Mouse (Mus musculus) heart, embryonic 15.5 days (tissue): ENCODE measurements around the gene Snx21. TPM values are rescaled to one million over a fixed set of nuclear protein-coding genes. Genes with fewer than 3 reads are reported as not detected.
"Not testable (repeated sequence)": the region's sequence is repeated elsewhere in the genome, so short reads cannot be mapped to it uniquely, and the experiment has no call there.

Experiments
- ATAC-seq: fragments of 200-750 bp; cut with Nextera tagmentation; replicated peaks from 2 replicates; pipeline ENCODE4 v1.8.0; 2017; ENCODE audit warnings: low read depth, moderate TSS enrichment; ENCODE audit not compliant: insufficient number of reproducible peaks, insufficient read depth, low FRiP score
- H3K27ac ChIP-seq: fragments of 300-500 bp; sonication (generic); 2 replicates; pipeline ENCODE4 v1.5.1; 2015; ENCODE audit warnings: mild to moderate bottlenecking, inconsistent platforms
- H3K27me3 ChIP-seq: fragments of 300-500 bp; sonication (generic); 2 replicates; pipeline ENCODE4 v1.6.1; 2015; ENCODE audit warnings: inconsistent platforms
- H3K36me3 ChIP-seq: fragments of 300-500 bp; sonication (generic); 2 replicates; pipeline ENCODE4 v1.6.1; 2015; ENCODE audit warnings: mild to moderate bottlenecking, inconsistent platforms
- H3K4me1 ChIP-seq: fragments of 300-500 bp; sonication (generic); replicated peaks from 2 replicates; pipeline ENCODE4 v1.6.1; 2015; ENCODE audit warnings: inconsistent platforms
- H3K4me2 ChIP-seq: fragments of 300-500 bp; sonication (generic); 2 replicates; pipeline ENCODE4 v1.6.1; 2015; ENCODE audit warnings: inconsistent platforms, mild to moderate bottlenecking, moderate library complexity
- H3K4me3 ChIP-seq: fragments of 300-500 bp; sonication (generic); 2 replicates; pipeline ENCODE4 v1.5.1; 2015; ENCODE audit warnings: mild to moderate bottlenecking, inconsistent platforms
- H3K9ac ChIP-seq: fragments of 300-500 bp; sonication (generic); 2 replicates; pipeline ENCODE4 v1.6.1; 2015; ENCODE audit warnings: mild to moderate bottlenecking, inconsistent platforms
- H3K9me3 ChIP-seq: fragments of 300-500 bp; sonication (generic); replicated peaks from 2 replicates; pipeline ENCODE4 v1.6.1; 2016; ENCODE audit warnings: inconsistent platforms
- WGBS: fragments of 180-500 bp; shearing (Covaris S2); methylation state at CpG from one replicate; pipeline ENCODE4 v1.1.7; 2015; ENCODE audit warnings: mixed read lengths; 5-methylcytosine and 5-hydroxymethylcytosine counted together
- polyA plus RNA-seq: library from polyadenylated mRNA; unstranded; fragments of >200 nt; fragmentation: Nextera tagmentation; extraction: Ambion mirVana; gene quantifications from 2 replicates; pipeline ENCODE4 v1.2.1, GENCODE M21; 2015

Snx21 gene
- polyA plus RNA-seq, 1 experiment from 2014 or later = 42.5 TPM

GRCm38 (mm10) chr2:164795868-164796267 is 10.2 kb downstream of the Snx21 start:
- 73% methylated on average over 4 of the region's 4 CpGs for WGBS
- no peaks in the 10 kb centered on the region for H3K9me3 ChIP-seq
- no peak overlapping the region for H3K9ac ChIP-seq
- no peak overlapping the region for H3K4me2 ChIP-seq
- no peak overlapping the region for H3K4me3 ChIP-seq
- no peak overlapping the region for H3K27ac ChIP-seq
- peaks cover 16% of the 10 kb centered on the region for H3K4me1 ChIP-seq
- ATAC-seq = no peak
- H3K27me3 ChIP-seq = no peaks in the 10 kb centered on the region
- H3K36me3 ChIP-seq = peaks cover 65% of the 10 kb centered on the region

GRCm38 (mm10) chr2:164798554-164798953 is 12.9 kb downstream of the Snx21 start:
- peaks cover 58% of the 10 kb centered on the region; the same call in 1 of the 2 replicates for H3K36me3 ChIP-seq
- not testable (repeated sequence) for H3K27me3 ChIP-seq, H3K4me2 ChIP-seq, H3K9ac ChIP-seq, H3K4me3 ChIP-seq, H3K27ac ChIP-seq, H3K9me3 ChIP-seq, ATAC-seq
- WGBS = 79% methylated on average over 6 of the region's 6 CpGs
- H3K4me1 ChIP-seq = peaks cover 14% of the 10 kb centered on the region

GRCm38 (mm10) chr2:164800252-164801004 is 14.8 kb downstream of the Snx21 start:
- Histone ChIP-seq H3K9ac (no peak overlapping the region), H3K36me3 (peaks cover 51% of the 10 kb centered on the region; the same call in 1 of the 2 replicates), H3K4me1 (peaks cover 17% of the 10 kb centered on the region), H3K4me3 (no peak overlapping the region), H3K9me3 (no peaks in the 10 kb centered on the region), H3K27me3 (no peaks in the 10 kb centered on the region), H3K27ac (no peak overlapping the region), H3K4me2 (no peak overlapping the region)
- WGBS = 87% methylated on average over 13 of the region's 13 CpGs
- ATAC-seq = no peak

GRCm38 (mm10) chr2:164803201-164803920 is 17.7 kb downstream of the Snx21 start:
- Histone ChIP-seq H3K27me3 (no peaks in the 10 kb centered on the region), H3K9ac (peak overlapping the region; percentile 77), H3K4me3 (peak overlapping the region; percentile 91), H3K36me3 (peaks cover 34% of the 10 kb centered on the region; the same call in 1 of the 2 replicates), H3K27ac (no peak overlapping the region), H3K9me3 (no peaks in the 10 kb centered on the region), H3K4me2 (peak overlapping the region; percentile 74), H3K4me1 (peaks cover 24% of the 10 kb centered on the region)
- 87% methylated on average over 16 of the region's 16 CpGs for WGBS
- ATAC-seq = no peak

- Histone ChIP-seq H3K27ac (no peak overlapping the region), H3K4me1 (peaks cover 24% of the 10 kb centered on the region), H3K4me2 (peak overlapping the region; percentile 74), H3K36me3 (peaks cover 33% of the 10 kb centered on the region; the same call in 1 of the 2 replicates), H3K27me3 (no peaks in the 10 kb centered on the region), H3K4me3 (peak overlapping the region; percentile 91), H3K9ac (peak overlapping the region; percentile 77), H3K9me3 (no peaks in the 10 kb centered on the region)
- ATAC-seq = no peak
- WGBS = 56% methylated on average over 1 of the region's 1 CpGs
These were observed 18.3 kb downstream of the Snx21 start for GRCm38 (mm10) chr2:164803921-164804313.

GRCm38 (mm10) chr2:164804533-164805331 is 19.1 kb downstream of the Snx21 start, which contains the start of the genes Acot8 and Zswim3:
Acot8 (minus strand) TSS chr2:164804882.
Zswim3 (plus strand) TSS chr2:164805098.
- peak within 1 kb of the TSS; percentile 88 for H3K4me2 ChIP-seq
- peak within 1 kb of the TSS; percentile 88 for H3K27ac ChIP-seq
- H3K27me3 ChIP-seq = no peaks in the 10 kb centered on the region
- peaks cover 24% of the 10 kb centered on the region for H3K4me1 ChIP-seq
- peaks cover 25% of the 10 kb centered on the region; the same call in 1 of the 2 replicates for H3K36me3 ChIP-seq
- under 1% methylated on average over 47 of the region's 47 CpGs for WGBS
- no peaks in the 10 kb centered on the region for H3K9me3 ChIP-seq
- peak; percentile 97 for ATAC-seq
- peak within 1 kb of the TSS; percentile 91 for H3K4me3 ChIP-seq
- peak within 1 kb of the TSS; percentile 86 for H3K9ac ChIP-seq

- Histone ChIP-seq H3K9ac (peak overlapping the region; percentile 86), H3K9me3 (no peaks in the 10 kb centered on the region), H3K36me3 (peaks cover 22% of the 10 kb centered on the region; the same call in 1 of the 2 replicates), H3K4me2 (peak overlapping the region; percentile 88), H3K27me3 (no peaks in the 10 kb centered on the region), H3K4me3 (peak overlapping the region; percentile 91), H3K27ac (peak overlapping the region; percentile 88), H3K4me1 (peaks cover 24% of the 10 kb centered on the region)
- peak; percentile 50 for ATAC-seq
- WGBS = 2% methylated on average over 21 of the region's 21 CpGs
These were observed 19.7 kb downstream of the Snx21 start for GRCm38 (mm10) chr2:164805332-164805718.

GRCm38 (mm10) chr2:164806614-164807013 is 21.0 kb downstream of the Snx21 start:
- Histone ChIP-seq H3K27ac (no peak overlapping the region), H3K36me3 (peaks cover 10% of the 10 kb centered on the region; the same call in 1 of the 2 replicates), H3K27me3 (no peaks in the 10 kb centered on the region), H3K4me2 (no peak overlapping the region), H3K4me1 (peaks cover 24% of the 10 kb centered on the region), H3K9ac (no peak overlapping the region), H3K9me3 (no peaks in the 10 kb centered on the region), H3K4me3 (no peak overlapping the region)
- ATAC-seq = no peak
- WGBS = 74% methylated on average over 7 of the region's 7 CpGs

GRCm38 (mm10) chr2:164813557-164813956 is 27.9 kb downstream of the Snx21 start:
- Histone ChIP-seq H3K4me1 (peaks cover 12% of the 10 kb centered on the region), H3K27ac (no peak overlapping the region), H3K9me3 (no peaks in the 10 kb centered on the region), H3K9ac (no peak overlapping the region), H3K36me3 (no peaks in the 10 kb centered on the region), H3K4me2 (no peak overlapping the region), H3K4me3 (no peak overlapping the region), H3K27me3 (no peaks in the 10 kb centered on the region)
- ATAC-seq = no peak
- WGBS = 72% methylated on average over 2 of the region's 2 CpGs

- Histone ChIP-seq H3K9ac (no peak overlapping the region), H3K4me2 (no peak overlapping the region), H3K27me3 (no peaks in the 10 kb centered on the region), H3K4me1 (peaks cover 12% of the 10 kb centered on the region), H3K27ac (no peak overlapping the region), H3K4me3 (no peak overlapping the region), H3K9me3 (no peaks in the 10 kb centered on the region), H3K36me3 (no peaks in the 10 kb centered on the region)
- WGBS = 75% methylated on average over 5 of the region's 5 CpGs
- ATAC-seq = no peak
These were observed 29.7 kb downstream of the Snx21 start for GRCm38 (mm10) chr2:164815348-164815747.

GRCm38 (mm10) chr2:164815821-164816220 is 30.2 kb downstream of the Snx21 start:
- WGBS = 64% methylated on average over 8 of the region's 8 CpGs
- H3K4me3 ChIP-seq = no peak overlapping the region
- H3K9ac ChIP-seq = no peak overlapping the region
- H3K9me3 ChIP-seq = no peaks in the 10 kb centered on the region
- H3K36me3 ChIP-seq = no peaks in the 10 kb centered on the region
- no peaks in the 10 kb centered on the region for H3K27me3 ChIP-seq
- no peak for ATAC-seq
- H3K27ac ChIP-seq = no peak overlapping the region
- H3K4me2 ChIP-seq = no peak overlapping the region
- H3K4me1 ChIP-seq = peaks cover 12% of the 10 kb centered on the region
